Mouse (Mus musculus): ENCODE data around the gene Enpp4.

DNA sequence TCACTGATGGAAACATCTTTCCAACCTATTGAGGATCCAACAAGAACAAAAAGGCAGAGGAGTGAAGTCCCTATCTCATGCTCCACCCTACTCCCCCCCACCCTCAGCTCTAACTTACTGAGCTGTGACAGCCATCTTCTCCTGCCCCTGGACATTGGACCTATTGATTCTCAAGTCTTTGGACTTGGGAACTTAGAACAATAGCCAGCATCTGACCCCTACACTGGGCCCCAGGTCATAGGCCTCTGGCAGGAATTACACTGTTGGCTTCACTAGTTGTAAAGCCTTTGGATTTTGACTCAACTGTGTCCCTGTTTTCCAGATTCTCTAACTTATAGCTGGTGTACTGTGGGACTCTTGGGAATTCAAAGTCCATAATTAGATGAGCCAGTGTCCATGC lies 33.9 kb downstream of the Enpp4 start:
- TF ChIP-seq TCF12 (IDR thresholded peaks at IDR 0.05; ENCODE audit: insufficient read depth, poor library complexity, severe bottlenecking): no peak
- no peak for TF ChIP-seq CEBPB (IDR thresholded peaks at IDR 0.05; ENCODE audit: insufficient read depth, poor library complexity, severe bottlenecking)
- no peak for TF ChIP-seq POLR2A (IDR thresholded peaks at IDR 0.05; ENCODE audit: insufficient read length, low read depth)
- no peak for TF ChIP-seq E2F4 (IDR thresholded peaks at IDR 0.05; ENCODE audit: insufficient read depth)
- TF ChIP-seq USF1 (IDR thresholded peaks at IDR 0.05; ENCODE audit: low read depth): no peak
- TF ChIP-seq REST (IDR thresholded peaks at IDR 0.05; ENCODE audit: insufficient read depth, insufficient read length): no peak
- no peak for TF ChIP-seq POLR2AphosphoS2 (IDR thresholded peaks at IDR 0.05; ENCODE audit: insufficient read length, low read depth)
- no peak for TF ChIP-seq MYOG (IDR thresholded peaks at IDR 0.05; ENCODE audit: control insufficient read depth in 1 of 3, insufficient read depth in 1 of 3, insufficient read length in 2 of 3, low read depth in 2 of 3)
- TF ChIP-seq MAX (IDR thresholded peaks at IDR 0.05; ENCODE audit: low read depth): no peak
- TF ChIP-seq MYOD1 (IDR thresholded peaks at IDR 0.05; ENCODE audit: control insufficient read depth in 1 of 3, insufficient read length in 2 of 3, low read depth in 2 of 3): no peak
- TF ChIP-seq SRF (IDR thresholded peaks at IDR 0.05; ENCODE audit: control insufficient read depth, insufficient read length, low read depth): no peak
- no peak for TF ChIP-seq TCF3 (IDR thresholded peaks at IDR 0.05; ENCODE audit: insufficient read length, low read depth)
